In the genomic region with DNA sequence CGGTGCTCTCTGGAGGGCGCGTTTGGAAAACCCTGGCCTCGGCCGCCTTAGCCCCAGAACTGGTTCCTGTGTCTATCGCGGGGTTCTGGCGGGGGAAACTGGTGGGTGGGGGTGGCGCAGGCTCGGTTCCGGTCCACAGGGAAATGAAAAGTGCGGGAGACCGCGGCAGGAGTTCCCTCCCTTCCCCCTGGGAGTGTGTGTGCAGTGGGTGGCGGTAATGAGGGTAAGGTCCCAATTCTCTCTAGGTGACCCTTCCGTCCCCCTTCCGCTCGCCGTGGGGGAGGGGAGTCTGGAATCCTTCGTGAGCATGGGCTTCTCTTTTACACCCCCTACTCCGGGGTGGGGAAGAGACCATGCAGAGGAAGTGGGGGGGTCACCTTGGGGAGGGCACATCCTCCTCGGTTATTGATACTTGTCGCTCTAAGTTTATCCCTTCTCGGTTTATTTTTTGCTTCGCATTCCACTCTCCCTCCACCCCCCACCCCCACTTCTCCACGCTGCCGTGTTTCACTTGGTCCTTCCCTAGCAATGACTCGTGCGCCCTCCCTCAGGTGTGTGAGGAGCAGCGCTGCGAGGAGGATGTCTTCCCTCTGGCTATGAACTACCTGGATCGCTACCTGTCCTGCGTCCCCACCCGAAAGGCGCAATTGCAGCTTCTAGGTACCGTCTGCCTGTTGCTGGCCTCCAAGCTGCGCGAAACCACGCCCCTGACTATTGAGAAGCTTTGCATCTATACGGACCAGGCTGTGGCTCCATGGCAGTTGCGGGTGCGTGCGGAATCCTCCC, we compare ENCODE assay signal across 8 mouse cellular contexts. TPM values are rescaled to one million over a fixed set of nuclear protein-coding genes. Genes with fewer than 3 reads are reported as not detected.
A peak's percentile ranks its signal among the peaks of the same experiment; 100 is the strongest.
DNase-seq lines count a peak whose midpoint lies in the region; ATAC-seq and TF ChIP-seq lines count a peak whose summit lies in the region.

No protein-coding gene starts in this region.

- H3K27ac ChIP-seq in cortical plate, adult 2 months (ENCODE audit: insufficient read depth, low read length) = no peak overlapping the region
- H3K27ac ChIP-seq in heart, embryonic 12.5 days (ENCODE audit: poor library complexity, severe bottlenecking) = peak overlapping the region; percentile 99
- peak overlapping the region; percentile 95 for H3K27ac ChIP-seq in kidney, embryonic 14.5 days (ENCODE audit: low read depth, low read length)

- H3K36me3 ChIP-seq in heart, embryonic 12.5 days = peaks cover 31% of the 10 kb centered on the region
- H3K36me3 ChIP-seq in kidney, embryonic 14.5 days (ENCODE audit: control insufficient read depth, insufficient read depth, low read length) = peaks cover 32% of the 10 kb centered on the region
- H3K36me3 ChIP-seq in splenic B cell, adult 2 months (ENCODE audit: control insufficient read depth, insufficient read depth, low read length, poor library complexity, severe bottlenecking) = no peaks in the 10 kb centered on the region; the same call in none of the 2 replicates

- H3K27me3 ChIP-seq in heart, embryonic 12.5 days (replicated peaks) = no peaks in the 10 kb centered on the region
- H3K27me3 ChIP-seq in kidney, embryonic 14.5 days (ENCODE audit: control insufficient read depth, insufficient read depth, low read length) = no peaks in the 10 kb centered on the region
- no peaks in the 10 kb centered on the region for H3K27me3 ChIP-seq in splenic B cell, adult 2 months (ENCODE audit: control insufficient read depth, insufficient read depth, low read length, poor library complexity, severe bottlenecking)

- H3K9me3 ChIP-seq in heart, embryonic 12.5 days (replicated peaks) = no peaks in the 10 kb centered on the region
- H3K9me3 ChIP-seq in kidney, embryonic 14.5 days (ENCODE audit: control insufficient read depth, low read length) = no peaks in the 10 kb centered on the region

- ATAC-seq in heart, embryonic 12.5 days (ENCODE audit: insufficient number of reproducible peaks, low FRiP score) = no peak; the same call in 1 of the 2 replicates
- ATAC-seq in kidney, embryonic 14.5 days (ENCODE audit: low FRiP score, low TSS enrichment) = peak; percentile 1; the same call in 1 of the 2 replicates

- peak overlapping the region; percentile 96 for H3K9ac ChIP-seq in heart, embryonic 12.5 days
- peak overlapping the region; percentile 90 for H3K9ac ChIP-seq in kidney, embryonic 14.5 days (ENCODE audit: low read depth, low read length)

- under 1% methylated on average over 43 of the region's 43 CpGs for WGBS in heart, embryonic 12.5 days
- under 1% methylated on average over 41 of the region's 43 CpGs for WGBS in kidney, embryonic 14.5 days

- 0 out of 2 replicates have a peak, but pooled peaks cover 2% of the 10 kb centered on the region for H3K4me1 ChIP-seq in cortical plate, adult 2 months (ENCODE audit: control insufficient read depth, insufficient read depth, low read length)
- H3K4me1 ChIP-seq in heart, embryonic 12.5 days (replicated peaks) = peaks cover 42% of the 10 kb centered on the region
- H3K4me1 ChIP-seq in kidney, embryonic 14.5 days (ENCODE audit: control insufficient read depth, insufficient read depth, low read length) = peaks cover 34% of the 10 kb centered on the region

- H3K4me3 ChIP-seq in cortical plate, adult 2 months (ENCODE audit: insufficient read depth, low read length) = peak overlapping the region; percentile 87
- peak overlapping the region; percentile 95 for H3K4me3 ChIP-seq in heart, embryonic 12.5 days
- H3K4me3 ChIP-seq in kidney, embryonic 14.5 days (ENCODE audit: low read length) = peak overlapping the region; percentile 81

- peak; percentile 44 for DNase-seq in urinary bladder, adult 2 months (ENCODE audit: low spot score)
- DNase-seq in urinary bladder, postnatal 10 days (ENCODE audit: low spot score) = no peak
- DNase-seq in lung, postnatal 14 days = peak; percentile 44
- DNase-seq in splenic B cell, adult 2 months (ENCODE audit: low read depth, low spot score) = peak; percentile 36
- DNase-seq in left cerebral cortex, adult 9 months (ENCODE audit: low spot score in 2 of 2) = no peak

- H3K4me2 ChIP-seq in heart, embryonic 12.5 days = peak overlapping the region; percentile 87
- H3K4me2 ChIP-seq in kidney, embryonic 14.5 days (replicated peaks; ENCODE audit: low read depth, low read length) = peak overlapping the region; percentile 70

- TF ChIP-seq POLR2A in cortical plate, adult 2 months (IDR thresholded peaks at IDR 0.05; ENCODE audit: extremely low read depth, insufficient read depth, low read length) = no peak

- TF ChIP-seq CTCF in cortical plate, adult 2 months (IDR thresholded peaks at IDR 0.05; ENCODE audit: extremely low read depth, insufficient read depth, low read length) = no peak

RNA-seq across cellular contexts. Expression of a gene that starts 16.9 kb away (rescaled TPM):
- 15.3 and 15.5 TPM in 2 replicates for polyA plus RNA-seq in urinary bladder, adult 2 months (2012; rRNA removed)
- 17.0 and 17.6 TPM in 2 replicates for polyA plus RNA-seq in cortical plate, adult 2 months (2012; rRNA removed)
- polyA plus RNA-seq in heart, embryonic 12.5 days (2016; fragmentation: Nextera tagmentation; extraction: Ambion mirVana) = 24.7 and 27.8 TPM in 2 replicates
- 19.5 and 24.4 TPM in 2 replicates for polyA plus RNA-seq in kidney, embryonic 14.5 days (2014; fragmentation: Nextera tagmentation; extraction: Ambion mirVana)

RNA-seq across cellular contexts. Expression of a gene that starts 17.0 kb away (rescaled TPM):
- polyA plus RNA-seq in urinary bladder, adult 2 months (2012; rRNA removed) = 33.7 and 48.5 TPM in 2 replicates
- polyA plus RNA-seq in cortical plate, adult 2 months (2012; rRNA removed) = 32.6 and 34.0 TPM in 2 replicates
- polyA plus RNA-seq in heart, embryonic 12.5 days (2016; fragmentation: Nextera tagmentation; extraction: Ambion mirVana) = 27.8 and 30.0 TPM in 2 replicates
- 39.1 and 48.0 TPM in 2 replicates for polyA plus RNA-seq in kidney, embryonic 14.5 days (2014; fragmentation: Nextera tagmentation; extraction: Ambion mirVana)

RNA-seq across cellular contexts. Expression of a gene that starts 17.0 kb away (rescaled TPM):
- polyA plus RNA-seq in urinary bladder, adult 2 months (2012; rRNA removed) = 0.76 and 0.96 TPM in 2 replicates
- polyA plus RNA-seq in cortical plate, adult 2 months (2012; rRNA removed) = 1.9 and 2.9 TPM in 2 replicates
- polyA plus RNA-seq in heart, embryonic 12.5 days (2016; fragmentation: Nextera tagmentation; extraction: Ambion mirVana) = 1.3 and 2.7 TPM in 2 replicates
- polyA plus RNA-seq in kidney, embryonic 14.5 days (2014; fragmentation: Nextera tagmentation; extraction: Ambion mirVana) = 1.6 and 4.2 TPM in 2 replicates

RNA-seq across cellular contexts. Expression of a gene that starts 36.1 kb away (rescaled TPM):
- polyA plus RNA-seq in urinary bladder, adult 2 months (2012; rRNA removed) = 6.5 and 7.6 TPM in 2 replicates
- 12.4 and 12.5 TPM in 2 replicates for polyA plus RNA-seq in cortical plate, adult 2 months (2012; rRNA removed)
- polyA plus RNA-seq in heart, embryonic 12.5 days (2016; fragmentation: Nextera tagmentation; extraction: Ambion mirVana) = 3.5 and 4.8 TPM in 2 replicates
- 6.6 and 8.1 TPM in 2 replicates for polyA plus RNA-seq in kidney, embryonic 14.5 days (2014; fragmentation: Nextera tagmentation; extraction: Ambion mirVana)

Comparison
In these comparisons a context has a peak if more than half of its experiments do, and no peak if none do; other contexts are left out.
1. DNase-seq: peak in urinary bladder, adult 2 months (single experiment), lung, postnatal 14 days (single experiment) and splenic B cell, adult 2 months (single experiment); none in urinary bladder, postnatal 10 days (single experiment) and left cerebral cortex, adult 9 months (0 of 2).
2. Peak in every context shown above with its lines, with median percentiles within 50 percentile points of each other: H3K4me3 ChIP-seq.